Mouse (Mus musculus): ENCODE measurements around the gene Sh3kbp1. TPM values are rescaled to one million over a fixed set of nuclear protein-coding genes. Genes with fewer than 3 reads are reported as not detected.
A peak's percentile ranks its signal among the peaks of the same experiment; 100 is the strongest.

The Sh3kbp1 gene
- polyA plus RNA-seq, 2 experiments from 2014 or later = 230 to 269 TPM

GRCm38 (mm10) chrX:159932027-159932426 lies 305.0 kb downstream of the Sh3kbp1 start:
- ATAC-seq = no peak

GRCm38 (mm10) chrX:159942569-159942968 lies 315.5 kb downstream of the Sh3kbp1 start:
- ATAC-seq = no peak

GRCm38 (mm10) chrX:159943586-159943985 lies 316.5 kb downstream of the Sh3kbp1 start:
- ATAC-seq = no peak

GRCm38 (mm10) chrX:159953546-159954429 lies 326.7 kb downstream of the Sh3kbp1 start:
- no peak for ATAC-seq

- ATAC-seq = no peak
Observed at GRCm38 (mm10) chrX:159954430-159954779, 327.3 kb downstream of the Sh3kbp1 start.

GRCm38 (mm10) chrX:159955433-159955832 lies 328.4 kb downstream of the Sh3kbp1 start:
- no peak for ATAC-seq

GRCm38 (mm10) chrX:159961385-159961784 lies 334.3 kb downstream of the Sh3kbp1 start:
- no peak for ATAC-seq

GRCm38 (mm10) chrX:159963273-159963672 lies 336.2 kb downstream of the Sh3kbp1 start:
- ATAC-seq = no peak

GRCm38 (mm10) chrX:159963925-159964324 lies 336.9 kb downstream of the Sh3kbp1 start:
- no peak for ATAC-seq

- no peak for ATAC-seq
Observed at GRCm38 (mm10) chrX:159969025-159969424, 342.0 kb downstream of the Sh3kbp1 start.

- no peak for ATAC-seq
Observed at GRCm38 (mm10) chrX:159971091-159971779, 344.2 kb downstream of the Sh3kbp1 start.

GRCm38 (mm10) chrX:159973730-159974129 lies 346.7 kb downstream of the Sh3kbp1 start:
- ATAC-seq = no peak

- no peak for ATAC-seq
Observed at GRCm38 (mm10) chrX:159976243-159976642, 349.2 kb downstream of the Sh3kbp1 start.

GRCm38 (mm10) chrX:159988002-159988960 lies 361.2 kb downstream of the Sh3kbp1 start, which contains the start of gene Map3k15:
Gene Map3k15, plus strand, starts transcription at chrX:159988433.
- peak; percentile 69 for ATAC-seq

- no peak for ATAC-seq
Observed at GRCm38 (mm10) chrX:159995808-159996207, 368.7 kb downstream of the Sh3kbp1 start.

Other genes with a start within 250 kb of the Sh3kbp1 start
- gene Map7d2, start 212.7 kb upstream of the Sh3kbp1 start, polyA plus RNA-seq (2017; shearing (Covaris generic)) = not detected
- 10 to 100 TPM; 40.8 to 41.3 TPM for gene Bclaf3, start 100.6 kb upstream of the Sh3kbp1 start, polyA plus RNA-seq (2017; shearing (Covaris generic))